Mouse (Mus musculus): ENCODE results near the gene Zfp692.

DNA sequence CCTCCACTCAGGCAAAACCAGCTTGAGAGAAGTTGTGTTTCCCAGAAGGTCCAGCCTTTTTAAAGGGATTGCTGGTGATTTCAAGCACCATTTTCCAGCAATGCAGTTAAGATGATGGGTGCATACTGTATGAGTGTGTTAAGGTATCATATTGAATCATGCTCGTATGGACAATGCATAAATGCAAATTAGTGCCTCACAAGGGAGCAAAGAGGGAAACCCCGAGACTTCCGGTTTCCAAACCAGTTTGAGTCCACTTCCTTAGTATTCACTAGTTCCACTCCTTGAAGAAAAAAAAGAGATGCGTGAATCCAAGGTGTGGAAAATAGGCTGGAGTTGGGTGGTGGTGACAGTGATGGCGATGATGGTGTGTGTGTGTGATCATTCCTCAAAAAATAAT, 24.4 kb upstream of the Zfp692 start:
- TF ChIP-seq CTCF (IDR thresholded peaks at IDR 0.05; ENCODE audit: low read depth): no peak
- TF ChIP-seq EP300 (optimal IDR thresholded peaks at IDR 0.05): no peak
